Mouse (Mus musculus): ENCODE measurements around the gene Bri3. TPM values are rescaled to one million over a fixed set of nuclear protein-coding genes. Genes with fewer than 3 reads are reported as not detected.
A peak's percentile ranks its signal among the peaks of the same experiment; 100 is the strongest.

Gene Bri3
- total and polyA plus RNA-seq, 3 experiments, result 21.6 to 40.5 TPM; not detected in 1

- Histone ChIP-seq H3K27me3 (ENCODE audit: control insufficient read depth in 1 of 2, insufficient read depth in 2 of 2, low read length in 2 of 2) (no peaks in the 10 kb centered on the region), H3K27ac (ENCODE audit: control insufficient read depth, low read depth, low read length) (no peak overlapping the region), H3K4me3 (ENCODE audit: control insufficient read depth in 1 of 2, insufficient read depth in 1 of 2, low read depth in 2 of 2, low read length in 2 of 2) (no peak overlapping the region), H3K9ac (ENCODE audit: control insufficient read depth, low read depth, low read length, poor library complexity, severe bottlenecking) (no peak overlapping the region), H3K79me2 (ENCODE audit: control insufficient read depth, insufficient read depth, low read length, poor library complexity) (no peaks in the 10 kb centered on the region), H3K4me1 (ENCODE audit: control insufficient read depth in 1 of 2, insufficient read depth in 2 of 2, low read length in 2 of 2) (peaks cover 0 to 21% of the 10 kb centered on the region in 2 experiments; a peak in 3 of 4 replicates), H3K36me3 (ENCODE audit: control insufficient read depth in 1 of 2, insufficient read depth in 2 of 2, low read length in 2 of 2) (peaks cover 0 to 15% of the 10 kb centered on the region in 2 experiments; a peak in 2 of 4 replicates), H3K9me3 (replicated peaks; ENCODE audit: insufficient read depth, low read length) (no peaks in the 10 kb centered on the region)
- DNase-seq (ENCODE audit: low read depth, low spot score), result no peak
- TF ChIP-seq USF1 (IDR thresholded peaks at IDR 0.05; ENCODE audit: low read depth, low read length), result no peak
- no peak for TF ChIP-seq TCF12 (IDR thresholded peaks at IDR 0.05; ENCODE audit: low read depth, low read length)
- no peak for TF ChIP-seq NRF1 (IDR thresholded peaks at IDR 0.05; ENCODE audit: insufficient read depth, low read depth, low read length, poor library complexity, severe bottlenecking)
- no peak for TF ChIP-seq BHLHE40 (IDR thresholded peaks at IDR 0.05; ENCODE audit: borderline replicate concordance, low read depth, low read length)
- no peak for TF ChIP-seq CTCF (IDR thresholded peaks at IDR 0.05 in 2 of 3, conservative IDR thresholded peaks at IDR 0.05 in 1 of 3; ENCODE audit: control insufficient read depth in 1 of 3, insufficient read depth in 1 of 3, low read depth in 2 of 3, low read length in 3 of 3, poor library complexity in 1 of 3, severe bottlenecking in 1 of 3)
- no peak for TF ChIP-seq MEF2A (IDR thresholded peaks at IDR 0.05; ENCODE audit: extremely low read depth, insufficient replicate concordance, low read depth, low read length, poor library complexity, severe bottlenecking)
- no peak for TF ChIP-seq SMC3 (IDR thresholded peaks at IDR 0.05; ENCODE audit: low read depth, low read length)
These were observed 26.9 kb downstream of the Bri3 start for GRCm38 (mm10) chr5:144271118-144271517.

GRCm38 (mm10) chr5:144271772-144272171 is 27.5 kb downstream of the Bri3 start:
- Histone ChIP-seq H3K36me3 (ENCODE audit: control insufficient read depth in 1 of 2, insufficient read depth in 2 of 2, low read length in 2 of 2) (peaks cover 0 to 15% of the 10 kb centered on the region in 2 experiments; a peak in 2 of 4 replicates), H3K9me3 (replicated peaks; ENCODE audit: insufficient read depth, low read length) (no peaks in the 10 kb centered on the region), H3K4me3 (ENCODE audit: control insufficient read depth in 1 of 2, insufficient read depth in 1 of 2, low read depth in 2 of 2, low read length in 2 of 2) (no peak overlapping the region), H3K4me1 (ENCODE audit: control insufficient read depth in 1 of 2, insufficient read depth in 2 of 2, low read length in 2 of 2) (peaks cover 1 to 23% of the 10 kb centered on the region in 2 experiments; a peak in 3 of 4 replicates), H3K27ac (ENCODE audit: control insufficient read depth, low read depth, low read length) (no peak overlapping the region), H3K27me3 (ENCODE audit: control insufficient read depth in 1 of 2, insufficient read depth in 2 of 2, low read length in 2 of 2) (no peaks in the 10 kb centered on the region), H3K9ac (ENCODE audit: control insufficient read depth, low read depth, low read length, poor library complexity, severe bottlenecking) (no peak overlapping the region), H3K79me2 (ENCODE audit: control insufficient read depth, insufficient read depth, low read length, poor library complexity) (no peaks in the 10 kb centered on the region)
- no peak for DNase-seq (ENCODE audit: low read depth, low spot score)
- TF ChIP-seq KAT2A (conservative IDR thresholded peaks at IDR 0.05; ENCODE audit: low read depth, low read length), result no peak
- peak; percentile 67 for TF ChIP-seq GATA1 (IDR thresholded peaks at IDR 0.05; ENCODE audit: low read depth, low read length)
- TF ChIP-seq TBP (IDR thresholded peaks at IDR 0.05; ENCODE audit: low read depth, low read length), result no peak
- peak; percentile 47; the same call in 1 of the 2 replicates for TF ChIP-seq TCF12 (IDR thresholded peaks at IDR 0.05; ENCODE audit: low read depth, low read length)
- TF ChIP-seq TAL1 (IDR thresholded peaks at IDR 0.05; ENCODE audit: low read length), result no peak
- TF ChIP-seq ZMIZ1 (IDR thresholded peaks at IDR 0.05; ENCODE audit: low read depth, low read length), result no peak
- no peak for TF ChIP-seq E2F4 (IDR thresholded peaks at IDR 0.05; ENCODE audit: borderline replicate concordance, low read depth, low read length)
- no peak for TF ChIP-seq RAD21 (IDR thresholded peaks at IDR 0.05; ENCODE audit: low read depth, low read length)
- no peak for TF ChIP-seq ZC3H11A (IDR thresholded peaks at IDR 0.05; ENCODE audit: low read depth, low read length)
- peak; percentile 41; the same call in 1 of the 2 replicates for TF ChIP-seq ETS1 (IDR thresholded peaks at IDR 0.05; ENCODE audit: low read depth, low read length)
- TF ChIP-seq POLR2A (IDR thresholded peaks at IDR 0.05; ENCODE audit: control insufficient read depth in 1 of 2, insufficient read depth in 1 of 2, low read depth in 1 of 2, low read length in 2 of 2, poor library complexity in 1 of 2), result no peak
- no peak for TF ChIP-seq UBTF (IDR thresholded peaks at IDR 0.05; ENCODE audit: borderline replicate concordance, insufficient read depth, low read depth, low read length)
